Mouse (Mus musculus): Measurements from ENCODE around the gene Shisa8. TPM values are rescaled to one million over a fixed set of nuclear protein-coding genes. Genes with fewer than 3 reads are reported as not detected.

The Shisa8 gene
- polyA plus RNA-seq, 1 experiment from 2014 or later: 0.66 TPM

- Histone ChIP-seq H3K9me3 (replicated peaks; ENCODE audit: low read length) (no peaks in the 10 kb centered on the region), H3K36me3 (ENCODE audit: insufficient read depth, low read length) (no peaks in the 10 kb centered on the region), H3K4me3 (replicated peaks; ENCODE audit: low read depth, low read length) (no peak overlapping the region), H3K9ac (ENCODE audit: low read depth, low read length) (no peak overlapping the region), H3K4me1 (replicated peaks; ENCODE audit: insufficient read depth, low read length) (peaks cover 6% of the 10 kb centered on the region), H3K27ac (no peak overlapping the region), H3K4me2 (ENCODE audit: low read length) (no peak overlapping the region), H3K27me3 (ENCODE audit: insufficient read depth, low read length) (peaks cover 14% of the 10 kb centered on the region; the same call in 1 of the 2 replicates)
- 85% methylated on average over 5 of the region's 5 CpGs for WGBS
- DNase-seq (ENCODE audit: low spot score): no peak
- ATAC-seq (replicated peaks; ENCODE audit: low FRiP score, low read depth): no peak
- no peak for TF ChIP-seq CTCF (IDR thresholded peaks at IDR 0.05; ENCODE audit: low read depth)
These were observed 13.2 kb upstream of the Shisa8 start for GRCm38 (mm10) chr15:82225769-82226168.

- no peak for TF ChIP-seq CTCF (IDR thresholded peaks at IDR 0.05; ENCODE audit: low read depth)
- peaks cover 14% of the 10 kb centered on the region; the same call in 1 of the 2 replicates for H3K27me3 ChIP-seq (ENCODE audit: insufficient read depth, low read length)
- H3K36me3 ChIP-seq (ENCODE audit: insufficient read depth, low read length): no peaks in the 10 kb centered on the region
- H3K9me3 ChIP-seq (replicated peaks; ENCODE audit: low read length): no peaks in the 10 kb centered on the region
- WGBS: 45% methylated on average over 7 of the region's 7 CpGs
- ATAC-seq (replicated peaks; ENCODE audit: low FRiP score, low read depth) (no peak), DNase-seq (ENCODE audit: low spot score) (no peak)
- peaks cover 6% of the 10 kb centered on the region for H3K4me1 ChIP-seq (replicated peaks; ENCODE audit: insufficient read depth, low read length)
- peak overlapping the region; percentile 59 for H3K4me2 ChIP-seq (ENCODE audit: low read length)
- H3K4me3 ChIP-seq (replicated peaks; ENCODE audit: low read depth, low read length): no peak overlapping the region; the same call in 1 of the 2 replicates
- H3K27ac ChIP-seq: no peak overlapping the region
- no peak overlapping the region for H3K9ac ChIP-seq (ENCODE audit: low read depth, low read length)
These were observed 12.1 kb upstream of the Shisa8 start for GRCm38 (mm10) chr15:82224602-82225215.

- ATAC-seq (replicated peaks; ENCODE audit: low FRiP score, low read depth) (0 out of 2 replicates have a peak, but pooled peaks have one; percentile 12), DNase-seq (ENCODE audit: low spot score) (no peak)
- H3K9ac ChIP-seq (ENCODE audit: low read depth, low read length): 0 out of 2 replicates have a peak within 1 kb of the TSS, but pooled peaks have one; percentile 10
- TF ChIP-seq CTCF (IDR thresholded peaks at IDR 0.05; ENCODE audit: low read depth): no peak
- no peak within 1 kb of the TSS for H3K27ac ChIP-seq
- H3K4me2 ChIP-seq (ENCODE audit: low read length): peak within 1 kb of the TSS; percentile 59
- peaks cover 14% of the 10 kb centered on the region; the same call in 1 of the 2 replicates for H3K27me3 ChIP-seq (ENCODE audit: insufficient read depth, low read length)
- WGBS: 2% methylated on average over 42 of the region's 44 CpGs
- H3K4me3 ChIP-seq (replicated peaks; ENCODE audit: low read depth, low read length): peak within 1 kb of the TSS; percentile 21
- H3K9me3 ChIP-seq (replicated peaks; ENCODE audit: low read length): no peaks in the 10 kb centered on the region
- H3K4me1 ChIP-seq (replicated peaks; ENCODE audit: insufficient read depth, low read length): peaks cover 6% of the 10 kb centered on the region
- no peaks in the 10 kb centered on the region for H3K36me3 ChIP-seq (ENCODE audit: insufficient read depth, low read length)
These were observed 11.3 kb upstream of the Shisa8 start, which contains the start of gene Tnfrsf13c for GRCm38 (mm10) chr15:82223657-82224601. TSS of gene Tnfrsf13c (minus strand) at chr15:82224369.

GRCm38 (mm10) chr15:82223251-82223650 lies 10.6 kb upstream of the Shisa8 start:
- H3K27me3 ChIP-seq (ENCODE audit: insufficient read depth, low read length): peaks cover 14% of the 10 kb centered on the region; the same call in 1 of the 2 replicates
- no peak overlapping the region for H3K4me2 ChIP-seq (ENCODE audit: low read length)
- ATAC-seq (replicated peaks; ENCODE audit: low FRiP score, low read depth) (no peak), DNase-seq (ENCODE audit: low spot score) (no peak)
- H3K36me3 ChIP-seq (ENCODE audit: insufficient read depth, low read length): no peaks in the 10 kb centered on the region
- H3K9me3 ChIP-seq (replicated peaks; ENCODE audit: low read length): no peaks in the 10 kb centered on the region
- no peak overlapping the region for H3K27ac ChIP-seq
- H3K9ac ChIP-seq (ENCODE audit: low read depth, low read length): no peak overlapping the region
- no peak for TF ChIP-seq CTCF (IDR thresholded peaks at IDR 0.05; ENCODE audit: low read depth)
- H3K4me1 ChIP-seq (replicated peaks; ENCODE audit: insufficient read depth, low read length): peaks cover 6% of the 10 kb centered on the region
- WGBS: 34% methylated on average over 7 of the region's 7 CpGs
- no peak overlapping the region for H3K4me3 ChIP-seq (replicated peaks; ENCODE audit: low read depth, low read length)

- ATAC-seq (replicated peaks; ENCODE audit: low FRiP score, low read depth) (no peak), DNase-seq (ENCODE audit: low spot score) (no peak)
- Histone ChIP-seq H3K27me3 (ENCODE audit: insufficient read depth, low read length) (peaks cover 14% of the 10 kb centered on the region; the same call in 1 of the 2 replicates), H3K4me2 (ENCODE audit: low read length) (no peak overlapping the region), H3K9me3 (replicated peaks; ENCODE audit: low read length) (no peaks in the 10 kb centered on the region), H3K9ac (ENCODE audit: low read depth, low read length) (no peak overlapping the region), H3K27ac (no peak overlapping the region), H3K4me1 (replicated peaks; ENCODE audit: insufficient read depth, low read length) (peaks cover 6% of the 10 kb centered on the region), H3K36me3 (ENCODE audit: insufficient read depth, low read length) (no peaks in the 10 kb centered on the region), H3K4me3 (replicated peaks; ENCODE audit: low read depth, low read length) (no peak overlapping the region)
- 60% methylated on average over 14 of the region's 14 CpGs for WGBS
- TF ChIP-seq CTCF (IDR thresholded peaks at IDR 0.05; ENCODE audit: low read depth): peak; percentile 26; the same call in 1 of the 2 replicates
These were observed 8.7 kb upstream of the Shisa8 start for GRCm38 (mm10) chr15:82221104-82221860.
